Mouse (Mus musculus) intestine, embryonic 15.5 days (tissue): ENCODE data around the gene Ktn1. TPM values are rescaled to one million over a fixed set of nuclear protein-coding genes. Genes with fewer than 3 reads are reported as not detected.

Experiments
- ATAC-seq: fragments of 200-750 bp; cut with Nextera tagmentation; 2 replicates; pipeline ENCODE4 v1.8.0; 2017; ENCODE audit warnings: moderate TSS enrichment, moderate library complexity
- H3K27ac ChIP-seq: fragments of 300-500 bp; sonication (generic); 2 replicates; pipeline ENCODE4 v1.5.1; 2015; ENCODE audit warnings: mild to moderate bottlenecking, inconsistent platforms
- H3K27me3 ChIP-seq: fragments of 300-500 bp; sonication (generic); replicated peaks from 2 replicates; pipeline ENCODE4 v1.6.1; 2015; ENCODE audit warnings: inconsistent platforms
- H3K36me3 ChIP-seq: fragments of 300-500 bp; sonication (generic); 2 replicates; pipeline ENCODE4 v1.6.1; 2015; ENCODE audit warnings: inconsistent platforms
- H3K4me1 ChIP-seq: fragments of 300-500 bp; sonication (generic); replicated peaks from 2 replicates; pipeline ENCODE4 v1.6.1; 2015; ENCODE audit warnings: inconsistent platforms
- H3K4me2 ChIP-seq: fragments of 300-500 bp; sonication (generic); replicated peaks from 2 replicates; pipeline ENCODE4 v1.6.1; 2015; ENCODE audit warnings: mild to moderate bottlenecking, inconsistent platforms
- H3K4me3 ChIP-seq: fragments of 300-500 bp; sonication (generic); replicated peaks from 2 replicates; pipeline ENCODE4 v1.5.1; 2015; ENCODE audit warnings: inconsistent platforms
- H3K9ac ChIP-seq: fragments of 300-500 bp; sonication (generic); 2 replicates; pipeline ENCODE4 v1.6.1; 2015; ENCODE audit warnings: inconsistent platforms
- H3K9me3 ChIP-seq: fragments of 300-500 bp; sonication (generic); 2 replicates; pipeline ENCODE4 v1.6.1; 2016; ENCODE audit warnings: inconsistent platforms
- WGBS: fragments of 180-500 bp; shearing (Covaris S2); methylation state at CpG from one replicate; pipeline ENCODE4 v1.1.7; 2015; 5-methylcytosine and 5-hydroxymethylcytosine counted together
- polyA plus RNA-seq: library from polyadenylated mRNA; unstranded; fragments of >200 nt; fragmentation: Nextera tagmentation; extraction: Ambion mirVana; gene quantifications from 2 replicates; pipeline ENCODE4 v1.2.1, GENCODE M21; 2015

Ktn1 gene
- polyA plus RNA-seq, 1 experiment from 2014 or later = 54.5 TPM

DNA sequence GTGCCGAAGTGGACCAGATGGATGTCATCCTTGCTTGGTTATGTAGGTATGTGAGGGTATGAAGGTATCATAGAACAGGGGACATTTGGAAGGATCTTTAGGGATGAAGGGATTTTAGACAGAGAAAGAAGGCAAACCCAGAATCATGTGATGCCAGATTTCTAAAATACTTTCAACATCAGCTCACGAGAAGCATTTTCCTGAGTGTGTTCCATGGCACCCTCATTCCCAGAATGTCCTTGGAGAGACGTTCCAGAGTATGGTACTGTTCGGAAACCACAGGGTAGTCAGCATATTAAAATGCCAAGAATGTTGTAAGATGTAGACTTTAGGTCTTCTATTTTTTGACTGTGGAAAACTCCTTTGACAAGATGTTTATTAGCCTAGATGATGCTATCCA lies 123.2 kb downstream of the Ktn1 start:
- H3K4me3 ChIP-seq = no peak overlapping the region
- no peak overlapping the region for H3K4me2 ChIP-seq
- H3K27me3 ChIP-seq = no peaks in the 10 kb centered on the region
- whole genome bisulfite sequencing = 82% methylated on average over 4 of the region's 4 CpGs
- ATAC-seq = no peak
- no peak overlapping the region for H3K9ac ChIP-seq
- no peaks in the 10 kb centered on the region for H3K9me3 ChIP-seq
- H3K4me1 ChIP-seq = no peaks in the 10 kb centered on the region
- H3K27ac ChIP-seq = no peak overlapping the region
- H3K36me3 ChIP-seq = no peaks in the 10 kb centered on the region

DNA sequence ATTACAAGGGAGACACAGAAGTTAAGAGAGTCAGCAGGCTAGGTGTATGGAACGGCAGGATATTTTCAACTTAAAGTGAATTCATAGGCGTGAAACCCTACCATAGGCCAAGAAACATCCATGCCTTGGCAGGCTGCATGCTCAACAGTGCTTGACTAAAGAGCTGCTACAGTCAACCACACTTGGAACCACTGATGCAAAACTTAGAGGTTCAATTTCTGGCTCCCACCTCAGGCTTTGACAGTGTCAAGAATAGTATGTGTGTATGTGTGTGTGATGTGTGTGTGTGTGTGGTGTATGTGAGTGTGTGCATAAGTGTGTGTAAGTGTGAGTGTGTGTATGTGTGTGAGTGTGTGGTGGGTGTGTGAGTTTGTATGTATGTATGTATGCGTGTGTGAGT lies 127.3 kb downstream of the Ktn1 start:
- no peak for ATAC-seq
- Histone ChIP-seq H3K27ac (no peak overlapping the region), H3K36me3 (no peaks in the 10 kb centered on the region), H3K4me3 (no peak overlapping the region), H3K4me1 (no peaks in the 10 kb centered on the region), H3K9me3 (no peaks in the 10 kb centered on the region), H3K27me3 (no peaks in the 10 kb centered on the region), H3K9ac (no peak overlapping the region), H3K4me2 (no peak overlapping the region)
- WGBS = 88% methylated on average over 3 of the region's 3 CpGs

DNA sequence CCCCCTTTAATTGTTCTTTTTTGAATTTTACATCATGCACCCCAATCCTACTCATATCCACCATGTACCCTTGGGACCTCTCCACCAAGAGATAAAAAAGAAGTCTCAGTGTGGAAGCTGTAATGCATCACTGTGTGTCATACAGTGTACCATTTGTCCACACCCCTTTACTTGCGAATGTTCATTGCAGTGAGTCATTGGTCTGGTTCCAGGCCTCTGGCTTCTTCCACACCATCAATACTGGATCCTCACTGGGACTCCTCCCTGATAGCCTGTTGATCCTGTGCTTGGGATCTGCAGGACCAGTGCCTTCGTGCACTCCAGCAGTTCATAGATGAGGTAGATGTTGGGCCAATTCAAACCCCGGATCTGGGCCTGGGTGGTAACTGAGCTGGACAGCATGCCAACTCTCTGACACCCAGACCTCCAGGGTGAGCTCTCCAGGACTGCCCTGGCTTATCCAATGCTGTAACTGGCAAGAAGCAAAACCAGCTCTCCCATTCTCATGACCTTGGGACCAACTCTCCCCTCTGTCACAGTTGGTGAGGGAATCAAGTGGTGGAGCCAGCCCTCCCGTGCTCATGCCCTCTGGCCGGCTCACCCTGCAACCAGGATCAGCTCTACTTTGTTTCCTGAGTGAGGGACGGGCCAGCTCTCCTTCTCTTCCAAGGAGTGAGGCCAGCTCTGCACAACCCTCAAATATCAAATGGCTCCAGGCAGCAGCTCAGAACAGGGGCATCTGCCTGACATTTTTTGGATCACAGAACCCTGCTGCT lies 128.2 kb downstream of the Ktn1 start:
- no peak overlapping the region for H3K4me3 ChIP-seq
- no peak overlapping the region for H3K9ac ChIP-seq
- no peaks in the 10 kb centered on the region for H3K9me3 ChIP-seq
- ATAC-seq = no peak
- no peak overlapping the region for H3K27ac ChIP-seq
- 76% methylated on average over 6 of the region's 6 CpGs for WGBS
- no peaks in the 10 kb centered on the region for H3K27me3 ChIP-seq
- H3K36me3 ChIP-seq = no peaks in the 10 kb centered on the region
- H3K4me1 ChIP-seq = no peaks in the 10 kb centered on the region
- no peak overlapping the region for H3K4me2 ChIP-seq

DNA sequence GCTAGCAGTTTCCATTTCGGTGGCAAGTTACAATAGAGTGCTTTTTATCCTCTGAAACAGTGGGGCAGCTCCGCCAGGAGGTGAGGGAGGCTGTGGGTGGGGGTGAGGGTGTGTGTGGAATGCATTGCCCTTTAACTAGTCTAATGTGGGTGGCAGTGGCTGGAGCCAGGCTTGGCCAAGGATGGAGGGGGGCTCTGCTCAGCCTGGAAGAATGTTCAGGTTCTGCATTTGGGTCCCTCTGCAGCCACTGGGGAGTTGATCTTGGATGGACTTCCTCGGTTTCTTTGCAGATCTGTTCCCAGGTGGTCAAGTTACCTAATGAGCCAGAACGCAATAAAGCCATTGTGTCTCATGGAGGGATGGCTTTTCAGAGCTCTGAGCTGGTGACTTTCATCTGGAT lies 137.9 kb downstream of the Ktn1 start:
- H3K36me3 ChIP-seq = no peaks in the 10 kb centered on the region
- no peak overlapping the region for H3K4me2 ChIP-seq
- no peaks in the 10 kb centered on the region for H3K9me3 ChIP-seq
- H3K27me3 ChIP-seq = no peaks in the 10 kb centered on the region
- H3K27ac ChIP-seq = no peak overlapping the region
- 40% methylated on average over 4 of the region's 4 CpGs for WGBS
- no peak overlapping the region for H3K9ac ChIP-seq
- no peaks in the 10 kb centered on the region for H3K4me1 ChIP-seq
- no peak for ATAC-seq
- no peak overlapping the region for H3K4me3 ChIP-seq

Other genes with a start within 250 kb of the Ktn1 start
- gene Dlgap5, start 230.0 kb upstream of the Ktn1 start, polyA plus RNA-seq = 35.3 and 35.4 TPM in 2 replicates
- gene Fbxo34, start 198.0 kb upstream of the Ktn1 start, polyA plus RNA-seq = 22.1 and 23.6 TPM in 2 replicates
- gene Atg14, start 77.8 kb upstream of the Ktn1 start, polyA plus RNA-seq = 10.3 and 12.4 TPM in 2 replicates